8 mouse cellular contexts compared by ENCODE assay signal in genomic region chr10:69211976-69212375, GRCm38 (mm10). TPM values are rescaled to one million over a fixed set of nuclear protein-coding genes. Genes with fewer than 3 reads are reported as not detected.
DNase-seq lines count a peak whose midpoint lies in the region; ATAC-seq and TF ChIP-seq lines count a peak whose summit lies in the region.

No protein-coding gene starts in this region.

- TF ChIP-seq EP300 in stomach, postnatal 0 days (optimal IDR thresholded peaks at IDR 0.05), result no peak

- H3K27me3 ChIP-seq in hindbrain, embryonic 16.5 days (replicated peaks; ENCODE audit: control insufficient read depth, insufficient read depth, low read length), result no peaks in the 10 kb centered on the region
- H3K27me3 ChIP-seq in limb, embryonic 14.5 days (ENCODE audit: control insufficient read depth, insufficient read depth, low read length), result no peaks in the 10 kb centered on the region
- H3K27me3 ChIP-seq in midbrain, embryonic 16.5 days (ENCODE audit: control insufficient read depth, insufficient read depth, low read depth, low read length), result no peaks in the 10 kb centered on the region
- no peaks in the 10 kb centered on the region for H3K27me3 ChIP-seq in stomach, postnatal 0 days (ENCODE audit: control insufficient read depth, insufficient read depth, low read length)

- WGBS in hindbrain, embryonic 16.5 days, result 5% methylated on average over 14 of the region's 14 CpGs
- WGBS in limb, embryonic 14.5 days, result 5% methylated on average over 14 of the region's 14 CpGs
- 2% methylated on average over 14 of the region's 14 CpGs for whole genome bisulfite sequencing in midbrain, embryonic 16.5 days
- 5% methylated on average over 14 of the region's 14 CpGs for WGBS in stomach, postnatal 0 days

- no peak for TF ChIP-seq CTCF in stomach, postnatal 0 days (IDR thresholded peaks at IDR 0.05; ENCODE audit: low read depth)

- H3K4me1 ChIP-seq in hindbrain, embryonic 16.5 days (ENCODE audit: control insufficient read depth, insufficient read depth, low read depth, low read length), result peaks cover 17% of the 10 kb centered on the region
- peaks cover 15% of the 10 kb centered on the region; the same call in 1 of the 2 replicates for H3K4me1 ChIP-seq in limb, embryonic 14.5 days (ENCODE audit: control insufficient read depth, insufficient read depth, low read length)
- peaks cover 12% of the 10 kb centered on the region for H3K4me1 ChIP-seq in midbrain, embryonic 16.5 days (ENCODE audit: control insufficient read depth, insufficient read depth, low read length)
- 0 out of 2 replicates have a peak, but pooled peaks cover 3% of the 10 kb centered on the region for H3K4me1 ChIP-seq in stomach, postnatal 0 days (replicated peaks; ENCODE audit: control insufficient read depth, insufficient read depth)

- peaks cover 2% of the 10 kb centered on the region; the same call in 1 of the 2 replicates for H3K9me3 ChIP-seq in hindbrain, embryonic 16.5 days (ENCODE audit: control insufficient read depth, low read length)
- peaks cover 10% of the 10 kb centered on the region; the same call in 1 of the 2 replicates for H3K9me3 ChIP-seq in limb, embryonic 14.5 days (ENCODE audit: control insufficient read depth, low read length)
- no peaks in the 10 kb centered on the region for H3K9me3 ChIP-seq in midbrain, embryonic 16.5 days (replicated peaks; ENCODE audit: control insufficient read depth, low read length, poor library complexity, severe bottlenecking)
- no peaks in the 10 kb centered on the region for H3K9me3 ChIP-seq in stomach, postnatal 0 days (ENCODE audit: control insufficient read depth, low read length)

- H3K27ac ChIP-seq in hindbrain, embryonic 16.5 days (ENCODE audit: low read depth, low read length), result peak overlapping the region; percentile 97
- H3K27ac ChIP-seq in limb, embryonic 14.5 days (replicated peaks; ENCODE audit: low read depth, low read length), result peak overlapping the region; percentile 99
- peak overlapping the region; percentile 99 for H3K27ac ChIP-seq in midbrain, embryonic 16.5 days (ENCODE audit: low read length)
- peak overlapping the region; percentile 99 for H3K27ac ChIP-seq in stomach, postnatal 0 days (replicated peaks)

- H3K36me3 ChIP-seq in hindbrain, embryonic 16.5 days (ENCODE audit: control insufficient read depth, insufficient read depth, low read length), result no peaks in the 10 kb centered on the region
- H3K36me3 ChIP-seq in limb, embryonic 14.5 days (ENCODE audit: control insufficient read depth, insufficient read depth, low read length), result peaks cover 12% of the 10 kb centered on the region
- peaks cover 4% of the 10 kb centered on the region; the same call in 1 of the 2 replicates for H3K36me3 ChIP-seq in midbrain, embryonic 16.5 days (ENCODE audit: control insufficient read depth, insufficient read depth, low read length)
- no peaks in the 10 kb centered on the region for H3K36me3 ChIP-seq in stomach, postnatal 0 days (ENCODE audit: control insufficient read depth, insufficient read depth, low read length)

- peak overlapping the region; percentile 81 for H3K4me3 ChIP-seq in hindbrain, embryonic 16.5 days (ENCODE audit: low read length)
- peak overlapping the region; percentile 83 for H3K4me3 ChIP-seq in limb, embryonic 14.5 days (replicated peaks; ENCODE audit: low read length)
- peak overlapping the region; percentile 81 for H3K4me3 ChIP-seq in midbrain, embryonic 16.5 days (ENCODE audit: low read depth, low read length)
- H3K4me3 ChIP-seq in stomach, postnatal 0 days (ENCODE audit: low read depth, low read length), result peak overlapping the region; percentile 79

- H3K9ac ChIP-seq in hindbrain, embryonic 16.5 days (ENCODE audit: low read depth, low read length), result peak overlapping the region; percentile 97
- peak overlapping the region; percentile 96 for H3K9ac ChIP-seq in limb, embryonic 14.5 days (ENCODE audit: low read depth, low read length, severe bottlenecking)
- peak overlapping the region; percentile 98 for H3K9ac ChIP-seq in midbrain, embryonic 16.5 days (ENCODE audit: low read depth, low read length)
- peak overlapping the region; percentile 92 for H3K9ac ChIP-seq in stomach, postnatal 0 days (ENCODE audit: low read length)

- ATAC-seq in hindbrain, embryonic 16.5 days, result peak; percentile 37; the same call in 1 of the 2 replicates
- ATAC-seq in limb, embryonic 14.5 days (ENCODE audit: low FRiP score, low read depth), result peak; percentile 5; the same call in 1 of the 2 replicates
- no peak for ATAC-seq in midbrain, embryonic 16.5 days
- ATAC-seq in stomach, postnatal 0 days (ENCODE audit: low FRiP score, low TSS enrichment), result 0 out of 2 replicates have a peak, but pooled peaks have one; percentile 4

- DNase-seq in cerebellum, postnatal 10 days, result peak; percentile 38 to 44
- no peak for DNase-seq in cerebellum, adult 11-12 months
- peak; percentile 55 for DNase-seq in adrenal gland, postnatal 14 days
- peak; percentile 29 to 39 for DNase-seq in frontal cortex, postnatal 36 days (ENCODE audit: low spot score in 2 of 2)
- DNase-seq in limb, embryonic 14.5 days (ENCODE audit: low spot score), result peak; percentile 46
- DNase-seq in stomach, postnatal 0 days (ENCODE audit: low spot score), result peak; percentile 41

- H3K4me2 ChIP-seq in hindbrain, embryonic 16.5 days (ENCODE audit: low read length), result peak overlapping the region; percentile 95
- H3K4me2 ChIP-seq in limb, embryonic 14.5 days (replicated peaks; ENCODE audit: low read depth, low read length, severe bottlenecking), result peak overlapping the region; percentile 85
- peak overlapping the region; percentile 84 for H3K4me2 ChIP-seq in midbrain, embryonic 16.5 days (ENCODE audit: low read length)
- peak overlapping the region; percentile 96 for H3K4me2 ChIP-seq in stomach, postnatal 0 days (replicated peaks; ENCODE audit: low read depth)

- no peak for TF ChIP-seq POLR2A in limb, embryonic 14.5 days (IDR thresholded peaks at IDR 0.05; ENCODE audit: borderline replicate concordance, extremely low read depth, insufficient read depth, insufficient read length)

RNA-seq across cellular contexts. Expression of gene A930033H14Rik, which starts 0.9 kb away (rescaled TPM):
- total RNA-seq in adrenal gland, postnatal 14 days (2021), result 2.4 and 3.7 TPM in 2 replicates
- polyA plus RNA-seq in hindbrain, embryonic 16.5 days (2015; fragmentation: Nextera tagmentation; extraction: Ambion mirVana), result 1.2 and 1.8 TPM in 2 replicates
- polyA plus RNA-seq in limb, embryonic 14.5 days (2012; rRNA removed), result 2.9 and 4.2 TPM in 2 replicates
- 3.1 and 3.2 TPM in 2 replicates for polyA plus RNA-seq in limb, embryonic 14.5 days (2014; fragmentation: Nextera tagmentation; extraction: Ambion mirVana)
- polyA plus RNA-seq in midbrain, embryonic 16.5 days (2015; fragmentation: Nextera tagmentation; extraction: Ambion mirVana), result 1.3 and 1.5 TPM in 2 replicates
- polyA plus RNA-seq in stomach, postnatal 0 days (2015; fragmentation: Nextera tagmentation; extraction: Ambion mirVana), result 1.2 and 1.5 TPM in 2 replicates
